Mouse (Mus musculus) CH12.LX (cell line): ENCODE data around the gene Ell. TPM values are rescaled to one million over a fixed set of nuclear protein-coding genes. Genes with fewer than 3 reads are reported as not detected.
A peak's percentile ranks its signal among the peaks of the same experiment; 100 is the strongest.

Source experiments
- DNase-seq: peaks from one replicate; pipeline ENCODE4 v3.0.0-alpha.2; 2013; ENCODE audit errors: extremely low read depth
- H3K27ac ChIP-seq: 2 replicates; pipeline ENCODE4 v1.5.1; 2012; ENCODE audit warnings: low read depth, mild to moderate bottlenecking, control low read depth, moderate library complexity; ENCODE audit not compliant: insufficient read depth
- H3K27me3 ChIP-seq: replicated peaks from 2 replicates; pipeline ENCODE3; 2012; ENCODE audit warnings: inconsistent platforms
- H3K36me3 ChIP-seq, 2 experiments: replicated peaks in 1 of 2; 2 replicates each; pipeline versions ENCODE3 to v1.6.1; 2012; ENCODE audit warnings: inconsistent platforms in 1 of 2, low read length in 1 of 2, mild to moderate bottlenecking in 1 of 2, mixed read lengths in 1 of 2, moderate library complexity in 1 of 2; ENCODE audit not compliant: control insufficient read depth in 1 of 2, insufficient read depth in 1 of 2
- H3K4me1 ChIP-seq, 2 experiments: 2 replicates each; pipeline ENCODE4 v1.6.1; 2012; ENCODE audit warnings: inconsistent platforms in 1 of 2, moderate library complexity in 1 of 2; ENCODE audit not compliant: insufficient read depth in 2 of 2, control insufficient read depth in 1 of 2
- H3K4me2 ChIP-seq: 2 replicates; pipeline ENCODE4 v1.6.1; 2012; ENCODE audit warnings: low read depth, mild to moderate bottlenecking, control low read depth; ENCODE audit not compliant: poor library complexity, insufficient read depth, severe bottlenecking
- H3K4me3 ChIP-seq, 3 experiments: fragments of 150-350 bp in 1 of 3; sonication (generic) in 1 of 3; replicated peaks in 1 of 3; 2 replicates each; pipeline versions ENCODE3 to v1.5.1; 2011 to 2012; ENCODE audit warnings: low read depth in 2 of 3, low read length in 2 of 3, mild to moderate bottlenecking in 2 of 3, moderate library complexity in 2 of 3, control low read depth in 1 of 3, improper control_type of control experiment in 1 of 3, inconsistent platforms in 1 of 3, mixed read lengths in 1 of 3; ENCODE audit not compliant: poor library complexity in 1 of 3
- H3K79me2 ChIP-seq: replicated peaks from 2 replicates; pipeline ENCODE4 v1.6.1; 2012; ENCODE audit warnings: mild to moderate bottlenecking, moderate library complexity; ENCODE audit not compliant: control insufficient read depth, poor library complexity, insufficient read depth, severe bottlenecking; ENCODE audit errors: extremely low read depth
- H3K9ac ChIP-seq: 2 replicates; pipeline ENCODE4 v1.6.1; 2012; ENCODE audit warnings: low read depth, mild to moderate bottlenecking, control low read depth, moderate library complexity; ENCODE audit not compliant: insufficient read depth
- H3K9me3 ChIP-seq: replicated peaks from 2 replicates; pipeline ENCODE3; 2012; ENCODE audit warnings: low read length, inconsistent platforms, mixed read lengths
- BHLHE40 ChIP-seq: IDR thresholded peaks from 2 replicates; pipeline ENCODE4 v1.6.1; 2011; ENCODE audit warnings: mild to moderate bottlenecking, low read depth, low read length, improper control_type of control experiment
- CHD2 ChIP-seq: IDR thresholded peaks from 2 replicates; pipeline ENCODE4 v1.6.1; 2011; ENCODE audit warnings: low read length, improper control_type of control experiment
- ELF1 ChIP-seq: IDR thresholded peaks from 2 replicates; pipeline ENCODE4 v1.6.1; 2014; ENCODE audit warnings: low read depth, mild to moderate bottlenecking, inconsistent platforms, low read length, improper control_type of control experiment
- EP300 ChIP-seq: IDR thresholded peaks from 2 replicates; pipeline ENCODE4 v1.6.1; 2011; ENCODE audit warnings: low read length, improper control_type of control experiment
- IRF4 ChIP-seq: IDR thresholded peaks from 2 replicates; pipeline ENCODE4 v1.6.1; 2014; ENCODE audit warnings: low read depth, mild to moderate bottlenecking, inconsistent platforms, low read length, improper control_type of control experiment
- JUND ChIP-seq: conservative IDR thresholded peaks from 2 replicates; pipeline ENCODE4 v1.6.1; 2011; ENCODE audit warnings: low read depth, low read length, improper control_type of control experiment
- MEF2A ChIP-seq: IDR thresholded peaks from 2 replicates; pipeline ENCODE4 v1.6.1; 2014; ENCODE audit warnings: low read depth, mild to moderate bottlenecking, inconsistent platforms, low read length, improper control_type of control experiment, borderline replicate concordance
- MXI1 ChIP-seq: IDR thresholded peaks from 2 replicates; pipeline ENCODE4 v1.6.1; 2011; ENCODE audit warnings: mild to moderate bottlenecking, low read depth, low read length, improper control_type of control experiment
- MYC ChIP-seq: IDR thresholded peaks from 2 replicates; pipeline ENCODE4 v1.6.1; 2011; ENCODE audit warnings: low read depth, mild to moderate bottlenecking, improper control_type of control experiment, low read length
- NELFE ChIP-seq: IDR thresholded peaks from 2 replicates; pipeline ENCODE4 v1.6.1; 2011; ENCODE audit warnings: low read depth, low read length, improper control_type of control experiment
- NRF1 ChIP-seq: IDR thresholded peaks from 2 replicates; pipeline ENCODE4 v1.6.1; 2014; ENCODE audit warnings: low read depth, mild to moderate bottlenecking, inconsistent platforms, low read length, improper control_type of control experiment, moderate library complexity
- SIN3A ChIP-seq: IDR thresholded peaks from 2 replicates; pipeline ENCODE4 v1.6.1; 2012; ENCODE audit warnings: low read length, improper control_type of control experiment, inconsistent platforms
- TBP ChIP-seq: conservative IDR thresholded peaks from 2 replicates; pipeline ENCODE4 v1.6.1; 2011; ENCODE audit warnings: low read depth, low read length, improper control_type of control experiment
- USF1 ChIP-seq: IDR thresholded peaks from 2 replicates; pipeline ENCODE4 v1.6.1; 2014; ENCODE audit warnings: low read depth, mild to moderate bottlenecking, inconsistent platforms, low read length, improper control_type of control experiment
- USF2 ChIP-seq: conservative IDR thresholded peaks from 2 replicates; pipeline ENCODE4 v1.6.1; 2011; ENCODE audit warnings: low read depth, low read length, improper control_type of control experiment
- ZKSCAN1 ChIP-seq: IDR thresholded peaks from 2 replicates; pipeline ENCODE4 v1.6.1; 2012; ENCODE audit warnings: low read depth, inconsistent platforms, low read length, improper control_type of control experiment, borderline replicate concordance
- dilution Hi-C: fragments of 300-500 bp; cut with MboI; formaldehyde crosslinking; loops from 2 replicates; pipeline ENCODE4 v1.14.3; 2020; ENCODE audit warnings: low sequenced_read_pairs; ENCODE audit not compliant: extremely low pct_unique_long_range_greater_than_20kb, extremely low pct_ligation_motif_present
- in situ Hi-C: fragments of 300-500 bp; cut with MboI; formaldehyde crosslinking; loops from 3 replicates; pipeline ENCODE4 v1.14.3; 2019; ENCODE audit warnings: low sequenced_read_pairs, low pct_ligation_motif_present, low pct_unique_long_range_greater_than_20kb, mixed read lengths
- polyA plus RNA-seq: library from polyadenylated mRNA; unstranded; fragments of >175 nt; gene quantifications from 2 replicates; pipeline ENCODE4 v1.2.1, GENCODE M21; 2012; ENCODE audit warnings: low read depth; ENCODE audit not compliant: insufficient read length
- total RNA-seq, 2 experiments: library from RNA; depleted of rRNA; stranded (reverse); fragments of 300-350 nt in 1 of 2; fragments of >200 nt in 1 of 2; gene quantifications; 2 replicates each; pipeline ENCODE4 v1.2.3; 2012 to 2014

Ell gene
- total and polyA plus RNA-seq, 3 experiments, result 6.5 to 17.9 (median 9.8) TPM

DNA sequence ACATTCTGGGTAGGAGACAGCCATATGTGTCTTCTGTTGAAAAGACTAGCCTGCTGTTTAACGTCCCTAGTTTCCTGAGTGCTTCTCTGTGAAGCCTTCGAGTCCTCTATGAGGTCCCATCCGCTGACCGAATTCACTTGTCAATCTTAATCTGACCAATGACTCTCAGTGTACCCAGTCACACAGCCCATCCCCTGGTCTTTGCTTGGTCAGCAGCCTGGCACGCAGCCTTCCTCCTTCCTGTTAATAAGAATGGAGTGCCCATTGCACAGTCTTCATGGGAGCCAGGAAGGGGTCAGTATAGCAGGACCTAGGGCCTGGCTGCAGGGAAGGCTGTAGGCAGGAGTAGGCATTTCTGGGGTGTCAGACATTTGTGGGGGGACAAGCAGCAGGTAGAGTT lies 75.2 kb downstream of the Ell start:
- Histone ChIP-seq H3K4me3 (no peak overlapping the region), H3K9me3 (no peaks in the 10 kb centered on the region)
- TF ChIP-seq MYC, result no peak
- no peak for TF ChIP-seq IRF4
- TF ChIP-seq ELF1, result no peak
- TF ChIP-seq MXI1, result no peak
- no peak for TF ChIP-seq NELFE
- no peak for TF ChIP-seq EP300
- no peak for TF ChIP-seq TBP
- TF ChIP-seq, all 38 proteins: peak for 0
- Histone ChIP-seq H3K79me2 (no peaks in the 10 kb centered on the region), H3K4me1 (peaks cover 27 to 72% of the 10 kb centered on the region in 2 experiments), H3K9ac (no peak overlapping the region), H3K4me2 (no peak overlapping the region), H3K27me3 (no peaks in the 10 kb centered on the region), H3K36me3 (peaks cover 0 to under 1% of the 10 kb centered on the region in 2 experiments), H3K27ac (no peak overlapping the region)
- dilution Hi-C loops, result no loop called here
- DNase-seq, result no peak
- in situ Hi-C loops, result loop anchor here (5.0 kb wide), 1 partner anchor 33 kb away; no protein-coding TSS in a partner anchor

DNA sequence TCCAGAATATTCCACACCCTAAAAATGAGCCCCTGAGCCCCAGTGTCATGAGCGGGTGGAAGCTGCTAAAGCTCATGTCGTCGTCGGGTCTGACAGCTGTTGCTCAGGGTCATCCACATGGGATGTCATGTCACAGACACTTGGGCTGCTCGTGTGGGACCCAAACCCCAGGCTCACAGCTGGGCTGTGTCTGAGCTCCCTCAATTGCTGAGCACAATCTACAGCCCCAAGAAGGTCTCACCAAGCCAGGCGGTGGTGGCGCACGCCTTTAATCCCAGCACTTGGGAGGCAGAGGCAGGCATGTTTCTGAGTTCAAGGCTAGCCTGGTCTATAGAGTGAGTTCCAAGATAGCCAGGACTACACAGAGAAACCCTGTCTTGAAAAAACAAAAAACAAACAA lies 76.0 kb downstream of the Ell start:
- no peak overlapping the region for H3K4me2 ChIP-seq
- no peak for DNase-seq
- dilution Hi-C loops, result no loop called here
- H3K9ac ChIP-seq, result no peak overlapping the region
- H3K4me1 ChIP-seq, result peaks cover 29 to 74% of the 10 kb centered on the region in 2 experiments
- H3K4me3 ChIP-seq, result no peak overlapping the region
- H3K79me2 ChIP-seq, result no peaks in the 10 kb centered on the region
- in situ Hi-C loops, result no loop called here
- TF ChIP-seq NRF1 (no peak), BHLHE40 (no peak), JUND (no peak), MEF2A (no peak), USF1 (no peak)
- TF ChIP-seq, all 38 proteins: peak for 0
- Histone ChIP-seq H3K9me3 (no peaks in the 10 kb centered on the region), H3K27me3 (no peaks in the 10 kb centered on the region), H3K27ac (no peak overlapping the region), H3K36me3 (peaks cover 0 to 2% of the 10 kb centered on the region in 2 experiments)

DNA sequence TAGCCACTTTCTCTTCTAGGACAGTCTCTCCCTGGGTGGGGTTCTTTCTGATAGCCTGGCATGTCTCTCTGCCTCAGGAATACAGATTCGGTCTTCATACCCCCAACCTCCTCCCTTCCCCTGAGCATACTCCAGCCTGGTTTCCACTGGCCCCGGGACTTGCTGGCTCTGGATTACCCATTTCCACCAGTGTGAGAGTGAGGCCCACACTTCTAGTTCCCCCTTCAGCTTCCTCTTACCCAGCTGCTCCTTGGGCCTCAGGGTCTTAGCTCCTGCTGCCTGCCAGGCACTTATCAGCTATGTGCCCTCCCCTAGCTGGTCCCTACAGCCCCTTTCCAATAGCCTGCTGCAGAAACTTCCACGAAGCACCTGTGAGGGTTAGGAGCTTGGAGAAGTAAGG lies 76.6 kb downstream of the Ell start, which contains the start of gene Lrrc25:
TSS of gene Lrrc25 (plus strand) at position 262 of the 400 bp plus-strand sequence.
- Histone ChIP-seq H3K9ac (no peak within 1 kb of the TSS), H3K4me1 (peaks cover 29 to 73% of the 10 kb centered on the region in 2 experiments)

More for the DNA sequence above, 76.6 kb downstream of the Ell start, which contains the start of gene Lrrc25:
- DNase-seq, result peak; percentile 27
- H3K79me2 ChIP-seq, result no peaks in the 10 kb centered on the region
- peaks cover 0 to 6% of the 10 kb centered on the region in 2 experiments for H3K36me3 ChIP-seq
- no peak within 1 kb of the TSS for H3K4me2 ChIP-seq
- dilution Hi-C loops, result no loop called here
- no peak within 1 kb of the TSS for H3K27ac ChIP-seq
- in situ Hi-C loops, result no loop called here
- no peak within 1 kb of the TSS for H3K4me3 ChIP-seq
- H3K9me3 ChIP-seq, result no peaks in the 10 kb centered on the region
- H3K27me3 ChIP-seq, result no peaks in the 10 kb centered on the region
- TF ChIP-seq USF2 (no peak), ZKSCAN1 (no peak), SIN3A (no peak), CHD2 (no peak), MXI1 (no peak)
